Mouse (Mus musculus) testis, adult 2 months (tissue): ENCODE results near the gene Tnrc6b.

ENCODE experiments used
- CTCF ChIP-seq: fragments of 200-500 bp; IDR thresholded peaks from 2 replicates; pipeline ENCODE4 v1.5.1; 2012; ENCODE audit warnings: low read depth, mild to moderate bottlenecking, inconsistent platforms, low read length, moderate library complexity; ENCODE audit not compliant: control insufficient read depth, insufficient read depth, insufficient replicate concordance
- POLR2A ChIP-seq: fragments of 200-500 bp; IDR thresholded peaks from 2 replicates; pipeline ENCODE4 v1.6.1; 2012; ENCODE audit warnings: low read depth, mild to moderate bottlenecking, inconsistent platforms, low read length, moderate library complexity; ENCODE audit not compliant: control insufficient read depth

DNA sequence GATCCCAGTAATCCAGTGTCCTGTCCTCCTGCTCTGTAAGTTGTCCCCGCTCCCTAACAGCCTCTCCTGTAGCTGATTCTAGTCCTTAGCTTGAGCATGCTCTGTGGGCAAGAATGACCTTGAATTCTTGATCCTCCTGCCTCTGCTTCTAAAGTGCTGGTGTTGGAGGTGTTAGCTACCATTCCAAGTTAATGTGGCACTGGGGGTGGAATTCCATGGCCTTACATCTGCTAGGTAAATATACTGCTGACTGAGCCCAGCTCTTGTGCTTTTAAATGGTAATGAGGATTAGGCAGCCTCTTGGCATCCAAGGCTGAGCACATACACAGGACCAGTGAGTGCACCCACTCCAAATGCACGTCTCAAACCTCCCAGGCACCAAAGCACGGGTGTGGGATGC is 243.7 kb downstream of the Tnrc6b start:
- no peak for TF ChIP-seq CTCF
- TF ChIP-seq POLR2A, result no peak
